Mouse (Mus musculus): Measurements from ENCODE around the gene Inf2. TPM values are rescaled to one million over a fixed set of nuclear protein-coding genes. Genes with fewer than 3 reads are reported as not detected.

Inf2 gene
- total RNA-seq, 2 experiments from 2014 or later: 70.1 to 84.3 TPM

GRCm38 (mm10) chr12:112617184-112617583, 28.6 kb downstream of the Inf2 start:
- DNase-seq (ENCODE audit: low spot score in 2 of 2): peak; percentile 74 to 91
- intact Hi-C loops (cut with DNase I): no loop called here

GRCm38 (mm10) chr12:112617898-112618380, 29.4 kb downstream of the Inf2 start:
- DNase-seq (ENCODE audit: low spot score in 2 of 2): peak; percentile 79 to 87
- intact Hi-C loops (cut with DNase I): no loop called here

GRCm38 (mm10) chr12:112618981-112619685, 30.5 kb downstream of the Inf2 start:
- DNase-seq (ENCODE audit: low spot score in 2 of 2): no peak
- intact Hi-C loops (cut with DNase I): no loop called here

GRCm38 (mm10) chr12:112619686-112620353, 31.2 kb downstream of the Inf2 start, which contains the start of gene Adssl1:
Adssl1 (plus strand) TSS chr12:112620045.
- DNase-seq (ENCODE audit: low spot score in 2 of 2): peak in 1 of 2 experiments; percentile 41

GRCm38 (mm10) chr12:112620354-112621061, 31.9 kb downstream of the Inf2 start:
- intact Hi-C loops (cut with DNase I): loop anchor here (5.0 kb wide), 1 partner anchor 68 kb away; no protein-coding TSS in a partner anchor
- DNase-seq (ENCODE audit: low spot score in 2 of 2): no peak

More at GRCm38 (mm10) chr12:112619686-112620353, 31.2 kb downstream of the Inf2 start, which contains the start of gene Adssl1:
- intact Hi-C loops (cut with DNase I): loop anchor here (5.0 kb wide), 1 partner anchor 68 kb away; no protein-coding TSS in a partner anchor

GRCm38 (mm10) chr12:112621900-112622299, 33.3 kb downstream of the Inf2 start:
- DNase-seq (ENCODE audit: low spot score in 2 of 2): no peak
- intact Hi-C loops (cut with DNase I): loop anchor here (5.0 kb wide), 1 partner anchor 70 kb away; no protein-coding TSS in a partner anchor

- peak; percentile 64 to 65 for DNase-seq (ENCODE audit: low spot score in 2 of 2)
- intact Hi-C loops (cut with DNase I): loop anchor here (5.0 kb wide), 1 partner anchor 71 kb away; no protein-coding TSS in a partner anchor
These were observed 35.2 kb downstream of the Inf2 start for GRCm38 (mm10) chr12:112623742-112624141.

GRCm38 (mm10) chr12:112625700-112626099, 37.1 kb downstream of the Inf2 start:
- no peak for DNase-seq (ENCODE audit: low spot score in 2 of 2)
- intact Hi-C loops (cut with DNase I): no loop called here

GRCm38 (mm10) chr12:112626455-112626854, 37.9 kb downstream of the Inf2 start:
- intact Hi-C loops (cut with DNase I): no loop called here
- no peak for DNase-seq (ENCODE audit: low spot score in 2 of 2)

- intact Hi-C loops (cut with DNase I): no loop called here
- DNase-seq (ENCODE audit: low spot score in 2 of 2): no peak
These were observed 38.7 kb downstream of the Inf2 start for GRCm38 (mm10) chr12:112627097-112627881.

- intact Hi-C loops (cut with DNase I): no loop called here
- no peak for DNase-seq (ENCODE audit: low spot score in 2 of 2)
These were observed 39.6 kb downstream of the Inf2 start for GRCm38 (mm10) chr12:112628197-112628596.

GRCm38 (mm10) chr12:112628928-112629721, 40.5 kb downstream of the Inf2 start:
- peak; percentile 34 to 65 for DNase-seq (ENCODE audit: low spot score in 2 of 2)
- intact Hi-C loops (cut with DNase I): no loop called here

GRCm38 (mm10) chr12:112630029-112630428, 41.4 kb downstream of the Inf2 start:
- no peak for DNase-seq (ENCODE audit: low spot score in 2 of 2)
- intact Hi-C loops (cut with DNase I): no loop called here

- intact Hi-C loops (cut with DNase I): no loop called here
- no peak for DNase-seq (ENCODE audit: low spot score in 2 of 2)
These were observed 42.2 kb downstream of the Inf2 start for GRCm38 (mm10) chr12:112630796-112631195.

GRCm38 (mm10) chr12:112631472-112631871, 42.9 kb downstream of the Inf2 start:
- DNase-seq (ENCODE audit: low spot score in 2 of 2): no peak
- intact Hi-C loops (cut with DNase I): no loop called here

GRCm38 (mm10) chr12:112632084-112632777, 43.6 kb downstream of the Inf2 start:
- intact Hi-C loops (cut with DNase I): no loop called here
- no peak for DNase-seq (ENCODE audit: low spot score in 2 of 2)

GRCm38 (mm10) chr12:112632907-112633306, 44.3 kb downstream of the Inf2 start:
- intact Hi-C loops (cut with DNase I): no loop called here
- DNase-seq (ENCODE audit: low spot score in 2 of 2): no peak

- no peak for DNase-seq (ENCODE audit: low spot score in 2 of 2)
- intact Hi-C loops (cut with DNase I): no loop called here
These were observed 45.1 kb downstream of the Inf2 start for GRCm38 (mm10) chr12:112633686-112634085.
